Mouse (Mus musculus): ENCODE results near the gene Smtnl2.

GRCm38 (mm10) chr11:72339716-72340115 lies 71.8 kb downstream of the Smtnl2 start:
- TF ChIP-seq TAL1 (IDR thresholded peaks at IDR 0.05; ENCODE audit: low read length): no peak
- no peak for TF ChIP-seq GATA1 (IDR thresholded peaks at IDR 0.05; ENCODE audit: low read length)

Data from erythroblast, embryonic 14.5 days (primary cell).